Mouse (Mus musculus) heart, postnatal 0 days (tissue): ENCODE data around the gene Alg12. TPM values are rescaled to one million over a fixed set of nuclear protein-coding genes. Genes with fewer than 3 reads are reported as not detected.

ENCODE experiments used
- ATAC-seq: fragments of 200-750 bp; cut with Nextera tagmentation; 2 replicates; pipeline ENCODE4 v1.8.0; 2017; ENCODE audit warnings: low read depth, moderate number of reproducible peaks, moderate library complexity; ENCODE audit not compliant: insufficient read depth
- DNase-seq: peaks from one replicate; pipeline ENCODE4 v3.0.0-alpha.2; 2016; ENCODE audit warnings: low spot score
- H3K27ac ChIP-seq: fragments of 300-500 bp; sonication (generic); 2 replicates; pipeline ENCODE4 v1.5.1; 2014; ENCODE audit warnings: low read depth, mild to moderate bottlenecking
- H3K27me3 ChIP-seq: fragments of 300-500 bp; sonication (generic); 2 replicates; pipeline ENCODE4 v1.6.1; 2014; ENCODE audit warnings: low read length, mixed read lengths; ENCODE audit not compliant: control insufficient read depth, insufficient read depth
- H3K36me3 ChIP-seq: fragments of 300-500 bp; sonication (generic); replicated peaks from 2 replicates; pipeline ENCODE4 v1.6.1; 2014; ENCODE audit warnings: low read length, mixed read lengths; ENCODE audit not compliant: control insufficient read depth, insufficient read depth
- H3K4me1 ChIP-seq: fragments of 300-500 bp; sonication (generic); 2 replicates; pipeline ENCODE4 v1.6.1; 2014; ENCODE audit warnings: antibody characterized with exemption; ENCODE audit not compliant: control insufficient read depth, insufficient read depth
- H3K4me2 ChIP-seq: fragments of 300-500 bp; sonication (generic); 2 replicates; pipeline ENCODE4 v1.6.1; 2014; ENCODE audit warnings: low read depth, mild to moderate bottlenecking, low read length, moderate library complexity
- H3K4me3 ChIP-seq: fragments of 300-500 bp; sonication (generic); 2 replicates; pipeline ENCODE4 v1.5.1; 2014; ENCODE audit warnings: low read depth, low read length
- H3K9ac ChIP-seq: fragments of 300-500 bp; sonication (generic); replicated peaks from 2 replicates; pipeline ENCODE4 v1.6.1; 2014; ENCODE audit warnings: low read depth, low read length, mixed read lengths
- H3K9me3 ChIP-seq: fragments of 300-500 bp; sonication (generic); replicated peaks from 2 replicates; pipeline ENCODE4 v1.6.1; 2016; ENCODE audit warnings: low read length; ENCODE audit not compliant: control insufficient read depth
- CTCF ChIP-seq: IDR thresholded peaks from 2 replicates; pipeline ENCODE4 v1.5.1; 2016; ENCODE audit warnings: antibody characterized with exemption, control low read depth, low read depth
- EP300 ChIP-seq: IDR thresholded peaks from 2 replicates; pipeline ENCODE4 v1.6.1; 2016; ENCODE audit warnings: antibody characterized with exemption, low read depth
- WGBS: fragments of 180-500 bp; shearing (Covaris S2); extraction: QIAGEN DNeasy Blood & Tissue Kit; methylation state at CpG from one replicate; pipeline ENCODE4 v1.1.7; 2014; 5-methylcytosine and 5-hydroxymethylcytosine counted together
- polyA plus RNA-seq: library from polyadenylated mRNA; unstranded; fragments of >200 nt; fragmentation: Nextera tagmentation; extraction: Ambion mirVana; gene quantifications from 2 replicates; pipeline ENCODE4 v1.2.1, GENCODE M21; 2015
- total RNA-seq: library from RNA; depleted of rRNA; stranded (reverse); fragments of >200 nt; gene quantifications from 2 replicates; pipeline ENCODE4 v1.2.3, GENCODE M21; 2014; ENCODE audit warnings: low replicate concordance

Alg12 gene
- total and polyA plus RNA-seq, 2 experiments from 2014 or later, result 6.4 to 21.8 TPM

GRCm38 (mm10) chr15:88853106-88853505 lies 34.0 kb upstream of the Alg12 start:
- Histone ChIP-seq H3K27ac (no peak overlapping the region), H3K4me2 (no peak overlapping the region), H3K4me1 (peaks cover 48% of the 10 kb centered on the region), H3K27me3 (no peaks in the 10 kb centered on the region), H3K9ac (no peak overlapping the region), H3K9me3 (no peaks in the 10 kb centered on the region), H3K4me3 (no peak overlapping the region), H3K36me3 (no peaks in the 10 kb centered on the region)
- ATAC-seq (no peak), DNase-seq (no peak)
- WGBS, result 91% methylated on average over 9 of the region's 9 CpGs
- TF ChIP-seq CTCF, result no peak
- no peak for TF ChIP-seq EP300

- H3K27ac ChIP-seq, result no peak overlapping the region; the same call in 1 of the 2 replicates
- no peaks in the 10 kb centered on the region for H3K9me3 ChIP-seq
- H3K4me3 ChIP-seq, result no peak overlapping the region
- no peak for ATAC-seq
- TF ChIP-seq EP300 (no peak), CTCF (no peak)
- peaks cover 48% of the 10 kb centered on the region for H3K4me1 ChIP-seq
- WGBS, result 84% methylated on average over 10 of the region's 10 CpGs
- H3K4me2 ChIP-seq, result no peak overlapping the region
- 0 out of 2 replicates have a peak overlapping the region, but pooled peaks have one; percentile 1 for H3K9ac ChIP-seq
- DNase-seq, result no peak
- no peaks in the 10 kb centered on the region for H3K36me3 ChIP-seq
- H3K27me3 ChIP-seq, result no peaks in the 10 kb centered on the region
Observed at GRCm38 (mm10) chr15:88851507-88852149, 32.5 kb upstream of the Alg12 start.

GRCm38 (mm10) chr15:88851076-88851475 lies 32.0 kb upstream of the Alg12 start:
- Histone ChIP-seq H3K4me1 (peaks cover 48% of the 10 kb centered on the region), H3K4me2 (no peak overlapping the region), H3K27ac (peak overlapping the region; percentile 80), H3K36me3 (no peaks in the 10 kb centered on the region), H3K27me3 (no peaks in the 10 kb centered on the region), H3K4me3 (no peak overlapping the region), H3K9ac (0 out of 2 replicates have a peak overlapping the region, but pooled peaks have one; percentile 1), H3K9me3 (no peaks in the 10 kb centered on the region)
- no peak for DNase-seq
- no peak for ATAC-seq
- TF ChIP-seq CTCF (no peak), EP300 (no peak)
- 53% methylated on average over 3 of the region's 3 CpGs for WGBS

- Histone ChIP-seq H3K27ac (peak overlapping the region; percentile 80), H3K4me3 (no peak overlapping the region), H3K36me3 (no peaks in the 10 kb centered on the region), H3K9me3 (no peaks in the 10 kb centered on the region), H3K4me1 (peaks cover 41% of the 10 kb centered on the region), H3K27me3 (no peaks in the 10 kb centered on the region), H3K4me2 (no peak overlapping the region), H3K9ac (0 out of 2 replicates have a peak overlapping the region, but pooled peaks have one; percentile 3)
- WGBS, result 18% methylated on average over 10 of the region's 10 CpGs
- TF ChIP-seq CTCF (no peak), EP300 (peak; percentile 94; the same call in 1 of the 2 replicates)
- peak; percentile 91 for ATAC-seq
- DNase-seq, result peak; percentile 88
Observed at GRCm38 (mm10) chr15:88850146-88850826, 31.2 kb upstream of the Alg12 start.

GRCm38 (mm10) chr15:88849621-88850020 lies 30.5 kb upstream of the Alg12 start:
- DNase-seq (no peak), ATAC-seq (no peak)
- Histone ChIP-seq H3K27me3 (no peaks in the 10 kb centered on the region), H3K4me3 (no peak overlapping the region), H3K4me1 (peaks cover 34% of the 10 kb centered on the region), H3K9ac (no peak overlapping the region), H3K36me3 (no peaks in the 10 kb centered on the region), H3K9me3 (no peaks in the 10 kb centered on the region), H3K4me2 (no peak overlapping the region), H3K27ac (peak overlapping the region; percentile 80)
- 100% methylated on average over 2 of the region's 2 CpGs for WGBS
- TF ChIP-seq CTCF (no peak), EP300 (no peak)
